Mouse (Mus musculus): ENCODE measurements at regions not wholly inside any gene's neighbourhood (a gene's known extent, or its start where the extent isn't known, plus 50 kb on each side); places are given as distances from the start of the nearest gene placed in this dataset.

DNA sequence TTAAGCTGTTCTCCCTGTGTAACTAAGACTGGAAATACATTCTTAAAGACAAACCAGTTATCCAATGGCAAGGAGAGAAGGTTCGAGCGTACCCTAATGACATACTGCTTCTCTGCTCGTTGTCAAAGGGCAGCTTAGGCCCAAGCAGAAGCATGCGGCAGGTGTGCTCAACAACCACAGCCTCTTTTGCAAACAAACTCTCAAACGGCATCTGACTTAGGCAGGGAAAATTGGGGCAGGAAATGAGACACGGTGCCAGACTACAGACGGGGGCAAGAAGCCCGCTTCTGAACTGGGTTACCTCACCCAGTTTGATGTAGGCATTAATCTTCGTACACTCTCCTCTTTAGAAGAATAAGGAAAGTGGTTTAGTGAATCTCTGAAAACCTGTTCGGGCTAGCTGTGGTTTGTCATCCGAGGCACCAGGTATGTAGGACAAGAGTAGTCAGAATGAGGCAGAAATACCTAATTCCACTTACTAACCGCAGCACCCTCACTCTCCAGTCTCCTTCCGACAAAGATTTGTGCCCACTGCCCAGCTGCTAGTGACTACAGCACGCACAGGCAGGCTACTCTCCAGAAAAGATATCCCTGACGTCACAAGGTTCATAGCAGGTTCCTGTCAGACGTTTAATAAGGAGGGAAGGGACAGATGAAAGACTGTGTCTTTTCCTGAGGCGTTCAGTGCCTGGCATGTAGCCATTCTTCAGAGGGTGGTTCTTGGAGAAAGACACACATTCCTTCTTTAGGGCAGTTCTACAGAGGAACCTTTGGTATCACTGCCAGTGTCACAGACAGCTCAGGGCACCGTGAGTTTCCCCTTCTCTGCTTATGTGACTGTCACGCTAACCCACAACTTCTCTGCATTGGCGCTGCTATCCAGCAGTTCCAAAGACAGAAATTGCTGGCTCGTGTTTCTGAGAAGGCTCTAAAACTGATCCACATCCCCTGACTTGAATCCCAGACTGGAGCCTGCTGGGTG, 175.8 kb downstream of the Tmx1 start:
- Histone ChIP-seq H3K4me3 (ENCODE audit: low read depth, low read length) (no peak overlapping the region), H3K27me3 (ENCODE audit: control insufficient read depth, insufficient read depth, low read depth, low read length) (no peaks in the 10 kb centered on the region), H3K4me2 (ENCODE audit: low read depth, low read length) (no peak overlapping the region), H3K27ac (ENCODE audit: low read length) (no peak overlapping the region), H3K9ac (ENCODE audit: low read depth, low read length) (no peak overlapping the region), H3K9me3 (replicated peaks; ENCODE audit: control insufficient read depth, low read length) (no peaks in the 10 kb centered on the region), H3K36me3 (ENCODE audit: control insufficient read depth, insufficient read depth) (no peaks in the 10 kb centered on the region), H3K4me1 (ENCODE audit: control insufficient read depth, low read depth, low read length) (peaks cover 6% of the 10 kb centered on the region; the same call in 1 of the 2 replicates)
- ATAC-seq (ENCODE audit: low read depth), result no peak
- WGBS (ENCODE audit: insufficient replicate concordance), result 61% methylated on average over 21 of the region's 21 CpGs

DNA sequence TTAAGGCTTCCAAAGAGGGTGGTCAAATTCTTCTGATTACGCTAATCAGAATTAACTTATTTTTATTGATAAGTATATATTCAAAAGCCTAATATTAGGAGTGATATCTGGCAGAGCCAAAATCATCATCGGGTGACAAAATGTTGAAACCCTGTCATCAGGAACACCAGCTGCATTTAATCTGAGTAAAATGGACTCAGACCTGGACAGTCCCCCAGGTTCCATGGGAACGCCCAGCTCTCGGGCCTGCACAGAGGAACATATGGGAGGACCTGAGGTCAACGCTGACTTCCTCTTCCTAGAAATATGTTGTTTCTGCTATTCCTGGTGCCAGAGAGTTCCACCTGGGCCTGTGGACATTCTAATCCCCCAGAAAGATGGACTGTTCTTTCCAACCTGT, 176.5 kb downstream of the Tmx1 start:
- Histone ChIP-seq H3K4me2 (ENCODE audit: low read depth, low read length) (no peak overlapping the region), H3K27ac (ENCODE audit: low read length) (no peak overlapping the region), H3K4me1 (ENCODE audit: control insufficient read depth, low read depth, low read length) (peaks cover 6% of the 10 kb centered on the region; the same call in 1 of the 2 replicates), H3K9me3 (replicated peaks; ENCODE audit: control insufficient read depth, low read length) (no peaks in the 10 kb centered on the region), H3K9ac (ENCODE audit: low read depth, low read length) (no peak overlapping the region), H3K36me3 (ENCODE audit: control insufficient read depth, insufficient read depth) (no peaks in the 10 kb centered on the region), H3K27me3 (ENCODE audit: control insufficient read depth, insufficient read depth, low read depth, low read length) (no peaks in the 10 kb centered on the region), H3K4me3 (ENCODE audit: low read depth, low read length) (no peak overlapping the region)
- WGBS (ENCODE audit: insufficient replicate concordance), result 59% methylated on average over 5 of the region's 5 CpGs
- no peak for ATAC-seq (ENCODE audit: low read depth)

DNA sequence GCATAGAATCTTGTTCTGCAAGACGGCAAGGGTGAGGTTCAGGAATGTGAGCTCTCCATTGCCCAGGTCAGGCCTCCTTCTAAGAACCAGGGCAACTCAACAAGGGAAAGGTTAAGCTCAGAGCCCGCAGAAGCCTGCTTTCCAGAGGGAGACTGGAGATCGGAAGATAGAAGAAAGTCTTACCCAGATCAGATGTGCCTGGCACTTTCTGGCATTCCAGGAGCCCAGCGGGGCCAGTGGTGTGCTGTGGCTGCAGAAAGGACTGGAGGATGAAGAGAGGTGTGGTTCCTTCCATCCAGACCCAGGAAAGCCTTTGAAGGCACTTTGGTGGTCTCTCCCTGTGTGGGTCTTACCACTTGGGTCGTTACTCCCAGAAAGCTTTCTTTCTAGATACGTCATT, 178.4 kb downstream of the Tmx1 start:
- Histone ChIP-seq H3K4me3 (ENCODE audit: low read depth, low read length) (no peak overlapping the region), H3K9ac (ENCODE audit: low read depth, low read length) (no peak overlapping the region), H3K4me1 (ENCODE audit: control insufficient read depth, low read depth, low read length) (peaks cover 6% of the 10 kb centered on the region; the same call in 1 of the 2 replicates), H3K27me3 (ENCODE audit: control insufficient read depth, insufficient read depth, low read depth, low read length) (no peaks in the 10 kb centered on the region), H3K36me3 (ENCODE audit: control insufficient read depth, insufficient read depth) (no peaks in the 10 kb centered on the region), H3K27ac (ENCODE audit: low read length) (no peak overlapping the region), H3K4me2 (ENCODE audit: low read depth, low read length) (no peak overlapping the region), H3K9me3 (replicated peaks; ENCODE audit: control insufficient read depth, low read length) (no peaks in the 10 kb centered on the region)
- no peak for ATAC-seq (ENCODE audit: low read depth)
- WGBS (ENCODE audit: insufficient replicate concordance), result 50% methylated on average over 6 of the region's 6 CpGs

DNA sequence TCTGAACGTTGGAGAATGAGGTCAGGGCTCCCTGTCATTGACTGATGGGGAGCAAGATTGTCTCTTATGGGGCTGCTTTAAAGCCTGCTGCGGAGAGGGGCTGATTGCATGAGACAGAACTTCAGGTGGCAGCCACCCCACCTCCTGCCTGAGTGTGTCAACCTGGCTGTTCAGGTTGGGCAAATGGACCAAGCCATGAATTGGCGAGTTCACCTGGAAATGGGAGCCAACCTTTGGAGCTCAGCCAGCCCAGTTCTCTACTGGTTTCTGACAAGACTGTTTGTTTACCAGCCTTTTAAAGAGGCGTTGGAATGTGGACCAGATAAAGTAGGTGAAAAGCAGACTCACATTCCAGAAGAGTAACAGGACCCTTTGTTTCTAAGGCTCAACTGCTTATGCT, 180.3 kb downstream of the Tmx1 start:
- Histone ChIP-seq H3K4me1 (ENCODE audit: control insufficient read depth, low read depth, low read length) (peaks cover 6% of the 10 kb centered on the region; the same call in 1 of the 2 replicates), H3K27ac (ENCODE audit: low read length) (no peak overlapping the region), H3K36me3 (ENCODE audit: control insufficient read depth, insufficient read depth) (no peaks in the 10 kb centered on the region), H3K9ac (ENCODE audit: low read depth, low read length) (no peak overlapping the region), H3K4me2 (ENCODE audit: low read depth, low read length) (no peak overlapping the region), H3K27me3 (ENCODE audit: control insufficient read depth, insufficient read depth, low read depth, low read length) (no peaks in the 10 kb centered on the region), H3K9me3 (replicated peaks; ENCODE audit: control insufficient read depth, low read length) (no peaks in the 10 kb centered on the region), H3K4me3 (ENCODE audit: low read depth, low read length) (no peak overlapping the region)
- ATAC-seq (ENCODE audit: low read depth), result no peak
- 27% methylated on average over 4 of the region's 4 CpGs for WGBS (ENCODE audit: insufficient replicate concordance)

DNA sequence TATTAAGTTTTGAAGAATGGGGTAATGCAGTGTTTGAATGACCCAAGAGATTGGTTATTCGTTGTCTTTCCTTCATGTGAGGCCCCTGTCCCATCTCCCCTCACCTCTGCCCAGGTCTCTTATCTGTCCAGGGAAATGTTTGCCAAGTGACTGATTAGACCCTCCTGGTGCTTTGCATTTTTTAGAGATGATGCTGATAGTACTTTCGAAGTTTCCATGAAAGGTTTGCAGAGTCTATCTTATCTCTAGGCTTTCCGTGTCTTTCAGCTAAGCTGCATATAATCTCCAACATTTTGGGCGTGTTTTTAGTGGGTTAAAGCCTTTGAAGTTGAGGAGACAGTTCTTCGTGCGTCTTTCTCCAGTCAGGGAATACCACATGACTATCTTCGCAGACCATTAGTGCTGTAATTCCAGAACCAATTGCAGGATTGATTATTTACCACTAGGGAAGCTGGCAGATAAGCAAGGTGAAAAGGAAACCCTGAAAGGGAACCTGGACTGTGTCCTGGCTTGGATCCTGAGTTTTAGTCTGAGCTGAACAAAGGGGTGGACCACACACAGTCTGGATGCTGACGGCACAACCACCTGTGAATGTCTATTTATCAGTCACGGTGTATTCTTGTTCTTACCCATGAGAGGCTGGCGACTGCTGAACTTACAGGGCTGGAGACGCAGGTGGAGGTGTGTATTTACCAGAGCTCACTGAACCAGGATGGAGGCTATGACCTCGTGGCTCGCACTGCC, 180.9 kb downstream of the Tmx1 start:
- Histone ChIP-seq H3K9ac (ENCODE audit: low read depth, low read length) (no peak overlapping the region), H3K4me3 (ENCODE audit: low read depth, low read length) (no peak overlapping the region), H3K4me2 (ENCODE audit: low read depth, low read length) (no peak overlapping the region), H3K27ac (ENCODE audit: low read length) (no peak overlapping the region), H3K36me3 (ENCODE audit: control insufficient read depth, insufficient read depth) (no peaks in the 10 kb centered on the region), H3K27me3 (ENCODE audit: control insufficient read depth, insufficient read depth, low read depth, low read length) (no peaks in the 10 kb centered on the region), H3K9me3 (replicated peaks; ENCODE audit: control insufficient read depth, low read length) (no peaks in the 10 kb centered on the region), H3K4me1 (ENCODE audit: control insufficient read depth, low read depth, low read length) (peaks cover 6% of the 10 kb centered on the region; the same call in 1 of the 2 replicates)
- 27% methylated on average over 13 of the region's 13 CpGs for WGBS (ENCODE audit: insufficient replicate concordance)
- no peak for ATAC-seq (ENCODE audit: low read depth)

DNA sequence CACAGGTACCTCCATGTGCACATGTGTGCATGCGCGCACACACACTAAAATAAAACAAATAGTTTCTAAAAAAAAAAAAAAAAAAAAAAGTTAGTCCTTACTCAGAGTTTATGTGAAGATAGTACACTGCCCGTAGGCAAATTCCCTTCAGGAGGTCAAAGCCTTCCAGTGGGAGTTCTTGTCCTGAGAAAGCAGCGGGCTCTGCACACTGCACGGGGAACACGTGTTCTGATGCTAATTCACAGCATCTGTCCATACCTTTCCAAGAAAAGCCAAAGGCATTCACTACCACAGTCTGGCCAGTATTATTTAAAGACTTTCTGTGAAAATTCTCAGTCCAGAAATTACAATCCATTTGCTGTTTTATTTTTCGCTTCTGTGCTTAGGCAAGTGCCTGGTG, 183.1 kb downstream of the Tmx1 start:
- Histone ChIP-seq H3K36me3 (ENCODE audit: control insufficient read depth, insufficient read depth) (no peaks in the 10 kb centered on the region), H3K4me2 (ENCODE audit: low read depth, low read length) (no peak overlapping the region), H3K9me3 (replicated peaks; ENCODE audit: control insufficient read depth, low read length) (no peaks in the 10 kb centered on the region), H3K27ac (ENCODE audit: low read length) (no peak overlapping the region), H3K9ac (ENCODE audit: low read depth, low read length) (no peak overlapping the region), H3K27me3 (ENCODE audit: control insufficient read depth, insufficient read depth, low read depth, low read length) (no peaks in the 10 kb centered on the region), H3K4me1 (ENCODE audit: control insufficient read depth, low read depth, low read length) (peaks cover 6% of the 10 kb centered on the region; the same call in 1 of the 2 replicates), H3K4me3 (ENCODE audit: low read depth, low read length) (no peak overlapping the region)
- ATAC-seq (ENCODE audit: low read depth), result no peak
- 70% methylated on average over 7 of the region's 7 CpGs for WGBS (ENCODE audit: insufficient replicate concordance)

DNA sequence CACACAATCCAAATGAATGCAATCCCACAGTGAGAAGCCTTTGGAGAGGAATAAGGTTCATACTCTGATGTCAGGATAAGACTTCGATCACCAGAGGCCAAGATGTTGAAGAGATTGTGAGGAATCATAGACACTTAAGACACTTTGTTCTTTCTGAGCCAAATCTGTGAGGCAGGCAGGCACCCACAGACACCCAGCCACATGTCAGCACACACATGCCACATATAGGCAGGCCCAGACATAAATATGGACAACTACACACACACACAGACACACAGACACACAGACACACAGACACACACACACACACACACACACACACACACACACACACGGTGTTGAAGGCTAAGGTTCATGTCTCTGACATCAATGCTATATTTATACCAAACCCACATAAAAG, 185.1 kb upstream of the Frmd6 start:
- H3K4me2 ChIP-seq (ENCODE audit: low read depth, low read length), result no peak overlapping the region
- H3K4me1 ChIP-seq (ENCODE audit: control insufficient read depth, low read depth, low read length), result no peaks in the 10 kb centered on the region
- no peak overlapping the region for H3K9ac ChIP-seq (ENCODE audit: low read depth, low read length)
- no peaks in the 10 kb centered on the region for H3K36me3 ChIP-seq (ENCODE audit: control insufficient read depth, insufficient read depth)
- no peak overlapping the region for H3K4me3 ChIP-seq (ENCODE audit: low read depth, low read length)
- H3K9me3 ChIP-seq (replicated peaks; ENCODE audit: control insufficient read depth, low read length), result no peaks in the 10 kb centered on the region
- H3K27ac ChIP-seq (ENCODE audit: low read length), result no peak overlapping the region
- WGBS (ENCODE audit: insufficient replicate concordance), result 61% methylated on average over 2 of the region's 2 CpGs
- H3K27me3 ChIP-seq (ENCODE audit: control insufficient read depth, insufficient read depth, low read depth, low read length), result no peaks in the 10 kb centered on the region
- no peak for ATAC-seq (ENCODE audit: low read depth)

DNA sequence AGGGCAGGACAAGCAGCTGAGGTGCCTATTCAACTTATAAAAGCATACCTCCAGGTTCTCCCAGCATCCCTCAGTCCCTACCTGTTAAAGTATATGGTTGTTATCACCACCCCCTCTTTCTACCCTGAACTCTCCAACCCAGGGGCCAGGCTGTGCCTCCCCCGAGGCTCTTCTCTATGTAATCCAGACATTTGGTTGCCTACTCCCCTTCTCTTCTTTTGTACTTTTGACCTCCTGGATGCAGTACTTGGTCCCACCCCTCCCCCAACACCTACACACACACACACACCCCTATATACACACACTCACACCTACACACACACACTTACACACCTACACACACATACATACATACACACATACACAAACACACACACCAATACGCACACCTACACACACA, 180.4 kb upstream of the Frmd6 start:
- no peak for ATAC-seq (ENCODE audit: low read depth)
- Histone ChIP-seq H3K36me3 (ENCODE audit: control insufficient read depth, insufficient read depth) (no peaks in the 10 kb centered on the region), H3K4me3 (ENCODE audit: low read depth, low read length) (no peak overlapping the region), H3K27me3 (ENCODE audit: control insufficient read depth, insufficient read depth, low read depth, low read length) (no peaks in the 10 kb centered on the region), H3K4me2 (ENCODE audit: low read depth, low read length) (no peak overlapping the region), H3K9me3 (replicated peaks; ENCODE audit: control insufficient read depth, low read length) (no peaks in the 10 kb centered on the region), H3K9ac (ENCODE audit: low read depth, low read length) (no peak overlapping the region), H3K4me1 (ENCODE audit: control insufficient read depth, low read depth, low read length) (no peaks in the 10 kb centered on the region), H3K27ac (ENCODE audit: low read length) (no peak overlapping the region)
- 76% methylated on average over 2 of the region's 2 CpGs for WGBS (ENCODE audit: insufficient replicate concordance)

DNA sequence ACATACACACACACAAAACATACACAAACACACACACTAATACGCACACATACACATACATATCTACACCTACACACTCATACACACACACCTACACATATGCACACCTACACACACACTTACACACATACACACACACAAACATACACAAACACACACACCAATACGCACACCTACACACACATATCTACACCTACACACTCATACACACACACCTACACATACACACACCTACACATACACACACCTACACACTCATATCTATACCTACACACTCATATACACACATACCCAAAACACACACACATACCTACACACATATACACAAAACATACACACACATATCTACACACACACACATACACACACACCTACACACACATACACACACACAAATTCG, 179.9 kb upstream of the Frmd6 start:
- Histone ChIP-seq H3K9me3 (replicated peaks; ENCODE audit: control insufficient read depth, low read length) (no peaks in the 10 kb centered on the region), H3K4me1 (ENCODE audit: control insufficient read depth, low read depth, low read length) (no peaks in the 10 kb centered on the region), H3K9ac (ENCODE audit: low read depth, low read length) (no peak overlapping the region), H3K4me3 (ENCODE audit: low read depth, low read length) (no peak overlapping the region), H3K27ac (ENCODE audit: low read length) (no peak overlapping the region), H3K36me3 (ENCODE audit: control insufficient read depth, insufficient read depth) (no peaks in the 10 kb centered on the region), H3K4me2 (ENCODE audit: low read depth, low read length) (no peak overlapping the region), H3K27me3 (ENCODE audit: control insufficient read depth, insufficient read depth, low read depth, low read length) (no peaks in the 10 kb centered on the region)
- WGBS (ENCODE audit: insufficient replicate concordance), result 66% methylated on average over 3 of the region's 3 CpGs
- no peak for ATAC-seq (ENCODE audit: low read depth)

Data from liver, embryonic 16.5 days (tissue).